Mouse (Mus musculus) E14TG2a.4 (cell line): ENCODE data around the gene Usp3.

ENCODE experiments used
- CTCF ChIP-seq: conservative IDR thresholded peaks from 2 replicates; pipeline ENCODE4 v1.5.1; 2014; ENCODE audit warnings: low read length
- NANOG ChIP-seq: IDR thresholded peaks from 2 replicates; pipeline ENCODE4 v1.6.1; 2014; ENCODE audit warnings: borderline replicate concordance, low read length, mixed read lengths
- POU5F1 ChIP-seq: IDR thresholded peaks from 2 replicates; pipeline ENCODE4 v1.6.1; 2014; ENCODE audit warnings: low read length, borderline replicate concordance

DNA sequence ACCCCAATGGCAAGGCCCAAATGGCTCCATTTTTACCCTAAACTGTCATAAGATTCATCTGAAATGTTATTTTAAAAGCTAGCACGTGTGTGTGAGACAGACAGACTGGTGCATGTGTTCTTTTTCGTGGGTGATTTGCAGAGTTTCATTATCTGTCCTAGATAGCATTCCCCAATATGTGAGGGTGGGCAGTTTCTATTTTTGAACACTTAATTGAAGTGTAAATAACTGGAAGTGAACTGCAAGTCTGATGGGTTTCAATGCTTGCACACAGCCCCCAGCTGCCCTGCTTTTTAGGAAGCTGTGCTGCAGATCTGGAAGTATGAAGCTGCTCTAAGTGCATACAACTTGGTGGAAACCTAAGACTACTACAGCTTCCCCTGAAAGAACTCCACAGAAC lies 77.8 kb downstream of the Usp3 start:
- TF ChIP-seq CTCF (no peak), NANOG (no peak), POU5F1 (no peak)
